Comparison of ENCODE assay signal across 21 mouse cellular contexts in the genomic region with DNA sequence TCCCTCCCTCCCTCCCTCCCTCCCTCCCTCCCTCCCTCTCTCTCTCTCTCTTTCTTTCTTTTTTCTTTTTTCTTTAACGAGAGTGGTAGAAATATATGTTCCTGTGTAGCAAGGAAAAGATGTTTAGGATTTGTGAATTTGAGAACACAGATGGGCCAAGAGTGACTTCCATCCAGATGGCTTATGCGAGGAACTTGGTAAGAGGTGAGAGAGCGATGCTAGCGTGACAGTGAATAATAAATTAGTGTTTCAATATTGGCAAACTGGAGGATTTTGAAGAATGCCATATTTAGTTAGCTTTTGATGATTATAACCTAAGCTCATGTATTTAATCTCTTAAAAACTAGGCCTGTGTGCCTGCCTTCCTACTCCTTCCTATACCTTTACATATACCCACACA.
"Had no signal": no experiment of that assay in that cellular context is flagged by ENCODE, and none has a peak within 500 bp of the region (broad histone marks: within the 10 kb centered on the region; RNA-seq: fewer than 3 reads in every experiment).

No protein-coding gene starts in this region.

- H3K27ac ChIP-seq: lung, embryonic 15.5 days; macrophage; midbrain, embryonic 12.5 days; neural tube, embryonic 13.5 days; neural tube, embryonic 15.5 days had no signal

- H3K9ac ChIP-seq: lung, embryonic 15.5 days; midbrain, embryonic 12.5 days; neural tube, embryonic 13.5 days; neural tube, embryonic 15.5 days had no signal

- H3K27me3 ChIP-seq: lung, embryonic 15.5 days; megakaryocyte, embryonic 14.5 days; midbrain, embryonic 12.5 days; neural tube, embryonic 13.5 days; neural tube, embryonic 15.5 days had no signal

- ATAC-seq: lung, postnatal 0 days; midbrain, embryonic 16.5 days had no signal

- H3K4me2 ChIP-seq: lung, embryonic 15.5 days; midbrain, embryonic 12.5 days; neural tube, embryonic 13.5 days; neural tube, embryonic 15.5 days had no signal

- DNase-seq: lung, adult 2 months; lung, postnatal 14 days; lung, postnatal 36 days; midbrain, embryonic 14.5 days; retina, postnatal 1 day; right cerebral cortex, adult 18-20 months; right cerebral cortex, postnatal 25 days; right cerebral cortex, postnatal 4 days; spleen, adult 18-20 months; thymus, adult 2 months; thymus, postnatal 25 days; thymus, postnatal 4 days had no signal

- H3K9me3 ChIP-seq: lung, embryonic 15.5 days; megakaryocyte, embryonic 14.5 days; midbrain, embryonic 12.5 days; neural tube, embryonic 13.5 days; neural tube, embryonic 15.5 days had no signal

- H3K36me3 ChIP-seq: lung, embryonic 15.5 days; midbrain, embryonic 12.5 days; neural tube, embryonic 13.5 days; neural tube, embryonic 15.5 days had no signal

- H3K4me3 ChIP-seq: lung, embryonic 15.5 days; megakaryocyte, embryonic 14.5 days; midbrain, embryonic 12.5 days; myocyte; neural tube, embryonic 13.5 days; neural tube, embryonic 15.5 days had no signal

- H3K4me1 ChIP-seq: megakaryocyte, embryonic 14.5 days had no signal
